Mouse (Mus musculus) neutrophil, adult 5-6 weeks (primary cell): Measurements from ENCODE around the gene Tulp2. TPM values are rescaled to one million over a fixed set of nuclear protein-coding genes. Genes with fewer than 3 reads are reported as not detected.

Experiments used
- ATAC-seq: fragments of 151-379, 151-347 bp; 2 replicates; pipeline ENCODE4 v1.8.0; 2017; ENCODE audit warnings: mild to moderate bottlenecking, moderate TSS enrichment; ENCODE audit not compliant: insufficient number of reproducible peaks, poor library complexity, low FRiP score, severe bottlenecking; ENCODE audit errors: extremely low read depth
- total RNA-seq: library from RNA; stranded (forward); fragments of 200-1000 nt; gene quantifications from 2 replicates; pipeline ENCODE4 v1.2.3, GENCODE M21; 2017

The Tulp2 gene
- total RNA-seq, 1 experiment from 2014 or later = not detected

- ATAC-seq = no peak
These were observed 56.7 kb downstream of the Tulp2 start for GRCm38 (mm10) chr7:45538163-45539041.

GRCm38 (mm10) chr7:45539095-45539494 lies 57.4 kb downstream of the Tulp2 start:
- no peak for ATAC-seq

GRCm38 (mm10) chr7:45540213-45540612 lies 58.5 kb downstream of the Tulp2 start:
- no peak for ATAC-seq

- no peak for ATAC-seq
These were observed 62.8 kb downstream of the Tulp2 start for GRCm38 (mm10) chr7:45544525-45544924.

GRCm38 (mm10) chr7:45549641-45550436 lies 68.2 kb downstream of the Tulp2 start:
- no peak for ATAC-seq

GRCm38 (mm10) chr7:45550821-45551511 lies 69.3 kb downstream of the Tulp2 start:
- ATAC-seq = no peak

- no peak for ATAC-seq
These were observed 69.8 kb downstream of the Tulp2 start for GRCm38 (mm10) chr7:45551512-45551883.

- no peak for ATAC-seq
These were observed 71.8 kb downstream of the Tulp2 start for GRCm38 (mm10) chr7:45553519-45553918.

- ATAC-seq = no peak
These were observed 72.3 kb downstream of the Tulp2 start for GRCm38 (mm10) chr7:45553990-45554389.

GRCm38 (mm10) chr7:45554744-45555143 lies 73.1 kb downstream of the Tulp2 start, which contains the start of gene Hsd17b14:
Gene Hsd17b14 (plus strand): TSS chr7:45554893.
- no peak for ATAC-seq

- peak; percentile 90 for ATAC-seq
These were observed 74.1 kb downstream of the Tulp2 start for GRCm38 (mm10) chr7:45555787-45556186.

GRCm38 (mm10) chr7:45558907-45559306 lies 77.2 kb downstream of the Tulp2 start:
- no peak for ATAC-seq

GRCm38 (mm10) chr7:45560241-45560640 lies 78.6 kb downstream of the Tulp2 start:
- no peak for ATAC-seq

- peak; percentile 83 for ATAC-seq
These were observed 79.4 kb downstream of the Tulp2 start for GRCm38 (mm10) chr7:45560843-45561623.

- ATAC-seq = no peak
These were observed 80.2 kb downstream of the Tulp2 start for GRCm38 (mm10) chr7:45561624-45562520.

GRCm38 (mm10) chr7:45564811-45565210 lies 83.1 kb downstream of the Tulp2 start:
- ATAC-seq = no peak

GRCm38 (mm10) chr7:45565446-45565845 lies 83.8 kb downstream of the Tulp2 start:
- ATAC-seq = no peak
